Mouse (Mus musculus) kidney, embryonic 15.5 days (tissue): ENCODE measurements around the gene Trp53i13. TPM values are rescaled to one million over a fixed set of nuclear protein-coding genes. Genes with fewer than 3 reads are reported as not detected.

Source experiments
- ATAC-seq: fragments of 200-750 bp; cut with Nextera tagmentation; replicated peaks from 2 replicates; pipeline ENCODE4 v1.8.0; 2017; ENCODE audit warnings: moderate TSS enrichment; ENCODE audit not compliant: low FRiP score
- H3K27ac ChIP-seq: fragments of 300-500 bp; sonication (generic); 2 replicates; pipeline ENCODE4 v1.5.1; 2015; ENCODE audit warnings: mild to moderate bottlenecking, inconsistent platforms
- H3K27me3 ChIP-seq: fragments of 300-500 bp; sonication (generic); 2 replicates; pipeline ENCODE4 v1.6.1; 2015; ENCODE audit warnings: inconsistent platforms
- H3K36me3 ChIP-seq: fragments of 300-500 bp; sonication (generic); 2 replicates; pipeline ENCODE4 v1.6.1; 2015; ENCODE audit warnings: inconsistent platforms
- H3K4me1 ChIP-seq: fragments of 300-500 bp; sonication (generic); 2 replicates; pipeline ENCODE4 v1.6.1; 2015; ENCODE audit warnings: inconsistent platforms
- H3K4me2 ChIP-seq: fragments of 300-500 bp; sonication (generic); 2 replicates; pipeline ENCODE4 v1.6.1; 2015; ENCODE audit warnings: moderate library complexity, mild to moderate bottlenecking, inconsistent platforms
- H3K4me3 ChIP-seq: fragments of 300-500 bp; sonication (generic); replicated peaks from 2 replicates; pipeline ENCODE4 v1.5.1; 2015; ENCODE audit warnings: mild to moderate bottlenecking, inconsistent platforms
- H3K9ac ChIP-seq: fragments of 300-500 bp; sonication (generic); 2 replicates; pipeline ENCODE4 v1.6.1; 2015; ENCODE audit warnings: mild to moderate bottlenecking, inconsistent platforms
- H3K9me3 ChIP-seq: fragments of 300-500 bp; sonication (generic); replicated peaks from 2 replicates; pipeline ENCODE4 v1.6.1; 2016; ENCODE audit warnings: inconsistent platforms
- WGBS: fragments of 180-500 bp; shearing (Covaris S2); methylation state at CpG from one replicate; pipeline ENCODE4 v1.1.7; 2015; ENCODE audit warnings: mixed read lengths; 5-methylcytosine and 5-hydroxymethylcytosine counted together
- polyA plus RNA-seq: library from polyadenylated mRNA; unstranded; fragments of >200 nt; fragmentation: Nextera tagmentation; extraction: Ambion mirVana; gene quantifications from 2 replicates; pipeline ENCODE4 v1.2.1, GENCODE M21; 2015

Gene Trp53i13
- polyA plus RNA-seq, 1 experiment from 2014 or later, result 41.2 TPM

DNA sequence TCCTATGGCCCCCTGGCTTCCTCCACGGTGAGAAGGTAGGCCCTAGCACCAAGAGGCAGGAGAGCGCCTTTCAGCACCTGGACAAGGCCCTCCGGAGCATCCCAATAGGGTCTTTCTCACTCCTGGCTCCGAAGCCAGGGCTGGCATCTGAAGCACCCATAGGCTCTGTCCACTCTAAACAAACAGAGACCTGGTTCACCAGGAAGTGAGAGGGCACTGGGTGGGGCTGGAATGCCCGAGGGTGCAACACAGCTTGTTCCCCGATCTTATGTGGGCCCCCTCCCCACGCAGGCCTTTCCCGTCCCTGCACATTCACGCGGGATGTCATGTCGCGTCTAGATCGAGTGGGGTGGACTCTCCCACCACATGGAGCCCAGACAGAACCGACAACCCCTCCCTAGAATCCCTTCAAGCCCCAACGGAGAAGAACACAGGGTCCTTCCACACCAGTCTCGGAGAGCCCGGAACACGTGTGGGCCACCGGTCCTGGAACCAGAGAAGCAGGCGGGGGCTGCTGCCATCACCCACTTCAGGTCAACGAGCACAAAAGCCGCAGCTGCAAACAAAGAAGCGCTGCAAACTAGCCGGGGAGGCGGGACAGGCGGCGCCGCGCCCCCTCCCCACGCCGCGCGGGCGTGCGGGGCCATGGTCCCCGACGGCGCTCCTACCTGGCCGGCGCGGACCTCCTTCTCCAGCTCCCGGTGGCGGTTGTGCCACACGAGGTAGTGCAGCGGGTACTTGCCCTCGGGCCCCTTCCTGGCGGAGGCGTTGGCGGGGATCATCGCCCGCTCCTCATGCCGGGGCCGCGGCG, 26.8 kb downstream of the Trp53i13 start:
- peak overlapping the region; percentile 89 for H3K4me3 ChIP-seq
- no peak for ATAC-seq
- H3K4me2 ChIP-seq, result peak overlapping the region; percentile 99
- no peaks in the 10 kb centered on the region for H3K36me3 ChIP-seq
- 2% methylated on average over 55 of the region's 55 CpGs for whole genome bisulfite sequencing
- no peak overlapping the region for H3K27ac ChIP-seq
- peak overlapping the region; percentile 89 for H3K9ac ChIP-seq
- no peaks in the 10 kb centered on the region for H3K27me3 ChIP-seq
- H3K4me1 ChIP-seq, result peaks cover 74% of the 10 kb centered on the region
- H3K9me3 ChIP-seq, result no peaks in the 10 kb centered on the region

DNA sequence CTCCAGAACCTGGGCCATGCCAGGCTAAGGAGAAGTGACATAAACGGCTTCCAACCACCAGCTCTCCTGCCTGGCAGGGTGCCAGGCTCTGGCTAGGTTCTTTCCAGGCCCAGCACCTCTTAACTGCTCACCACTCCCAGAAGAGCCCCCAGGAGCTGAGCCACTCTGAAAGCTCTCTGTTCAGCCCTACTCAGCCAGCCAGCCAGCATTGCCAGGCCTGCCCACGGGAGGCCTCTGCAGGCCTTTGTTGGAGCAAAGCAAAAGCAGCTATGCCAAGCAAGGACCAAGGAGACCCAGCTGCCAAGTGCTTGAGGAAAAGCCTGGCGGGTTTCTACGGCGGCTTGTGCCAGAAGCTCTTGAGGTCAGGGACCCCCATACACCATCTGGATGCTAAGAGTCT, 29.0 kb downstream of the Trp53i13 start:
- H3K9me3 ChIP-seq, result no peaks in the 10 kb centered on the region
- H3K27me3 ChIP-seq, result no peaks in the 10 kb centered on the region
- H3K9ac ChIP-seq, result no peak overlapping the region
- no peaks in the 10 kb centered on the region for H3K36me3 ChIP-seq
- 0 out of 2 replicates have a peak overlapping the region, but pooled peaks have one; percentile 13 for H3K4me2 ChIP-seq
- H3K27ac ChIP-seq, result no peak overlapping the region
- peaks cover 71% of the 10 kb centered on the region for H3K4me1 ChIP-seq
- no peak for ATAC-seq
- no peak overlapping the region for H3K4me3 ChIP-seq
- 70% methylated on average over 5 of the region's 5 CpGs for WGBS

DNA sequence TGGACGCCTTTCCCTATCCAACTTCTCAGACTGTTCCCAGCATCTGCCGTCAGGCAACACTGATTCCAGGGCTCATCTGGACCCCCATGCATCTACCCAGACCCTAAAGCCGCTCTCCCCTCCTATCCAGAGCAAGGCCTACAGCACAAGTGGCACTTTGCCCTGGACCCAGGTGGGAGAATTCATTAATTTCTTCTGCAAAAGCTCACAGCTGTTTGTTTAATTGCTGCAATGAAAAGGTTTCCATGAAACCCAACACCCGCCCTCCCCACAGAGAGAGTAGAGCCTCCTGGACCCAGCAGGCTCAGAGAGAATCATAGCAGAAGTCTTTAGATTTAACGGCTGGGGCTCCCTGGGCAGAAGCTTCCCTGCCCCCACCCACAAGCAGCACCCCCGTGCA, 30.6 kb downstream of the Trp53i13 start:
- 43% methylated on average over 6 of the region's 6 CpGs for WGBS
- peaks cover 56% of the 10 kb centered on the region for H3K4me1 ChIP-seq
- H3K9me3 ChIP-seq, result no peaks in the 10 kb centered on the region
- no peak overlapping the region for H3K4me3 ChIP-seq
- H3K27ac ChIP-seq, result no peak overlapping the region
- no peak overlapping the region for H3K9ac ChIP-seq
- no peak overlapping the region for H3K4me2 ChIP-seq
- no peaks in the 10 kb centered on the region for H3K36me3 ChIP-seq
- no peaks in the 10 kb centered on the region for H3K27me3 ChIP-seq
- ATAC-seq, result no peak

GRCm38 (mm10) chr11:77483510-77484255, 32.1 kb downstream of the Trp53i13 start:
- H3K27me3 ChIP-seq, result no peaks in the 10 kb centered on the region
- H3K9ac ChIP-seq, result no peak overlapping the region
- H3K4me1 ChIP-seq, result peaks cover 46% of the 10 kb centered on the region
- H3K4me2 ChIP-seq, result no peak overlapping the region
- no peak overlapping the region for H3K4me3 ChIP-seq
- H3K9me3 ChIP-seq, result no peaks in the 10 kb centered on the region
- H3K36me3 ChIP-seq, result no peaks in the 10 kb centered on the region
- 62% methylated on average over 11 of the region's 11 CpGs for WGBS
- H3K27ac ChIP-seq, result no peak overlapping the region
- no peak for ATAC-seq

DNA sequence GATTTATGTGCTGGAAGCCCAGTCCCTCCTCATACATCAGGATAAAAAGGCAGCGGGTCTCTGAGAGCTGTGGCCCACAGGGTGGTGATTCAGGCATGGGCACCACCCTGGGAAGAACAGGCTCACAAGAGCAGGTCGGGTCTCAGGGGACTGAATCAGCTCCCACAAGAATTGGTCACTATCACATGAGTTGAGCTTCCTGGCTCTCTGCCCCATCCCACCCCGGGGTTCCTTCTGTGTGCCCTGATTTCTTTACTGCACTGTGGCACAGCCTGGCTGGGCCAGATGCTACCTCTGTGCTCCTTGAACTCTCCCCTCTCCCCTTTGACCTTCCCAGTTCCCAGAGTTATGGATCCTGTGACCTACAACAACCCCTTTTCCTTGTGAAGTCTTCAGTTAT, 32.7 kb downstream of the Trp53i13 start:
- Histone ChIP-seq H3K4me2 (no peak overlapping the region), H3K4me1 (peaks cover 39% of the 10 kb centered on the region), H3K9ac (no peak overlapping the region), H3K27ac (no peak overlapping the region), H3K36me3 (no peaks in the 10 kb centered on the region), H3K4me3 (no peak overlapping the region), H3K27me3 (no peaks in the 10 kb centered on the region), H3K9me3 (no peaks in the 10 kb centered on the region)
- WGBS, result 71% methylated on average over 3 of the region's 3 CpGs
- ATAC-seq, result no peak

- Histone ChIP-seq H3K4me3 (no peak overlapping the region), H3K4me1 (0 out of 2 replicates have a peak, but pooled peaks cover 4% of the 10 kb centered on the region), H3K4me2 (no peak overlapping the region), H3K9me3 (no peaks in the 10 kb centered on the region), H3K27ac (0 out of 2 replicates have a peak overlapping the region, but pooled peaks have one; percentile 32), H3K9ac (no peak overlapping the region), H3K36me3 (peaks cover 28% of the 10 kb centered on the region), H3K27me3 (no peaks in the 10 kb centered on the region)
- 89% methylated on average over 6 of the region's 6 CpGs for WGBS
- 0 out of 2 replicates have a peak, but pooled peaks have one; percentile 38 for ATAC-seq
Measured at GRCm38 (mm10) chr11:77476895-77477294, 38.9 kb downstream of the Trp53i13 start.

DNA sequence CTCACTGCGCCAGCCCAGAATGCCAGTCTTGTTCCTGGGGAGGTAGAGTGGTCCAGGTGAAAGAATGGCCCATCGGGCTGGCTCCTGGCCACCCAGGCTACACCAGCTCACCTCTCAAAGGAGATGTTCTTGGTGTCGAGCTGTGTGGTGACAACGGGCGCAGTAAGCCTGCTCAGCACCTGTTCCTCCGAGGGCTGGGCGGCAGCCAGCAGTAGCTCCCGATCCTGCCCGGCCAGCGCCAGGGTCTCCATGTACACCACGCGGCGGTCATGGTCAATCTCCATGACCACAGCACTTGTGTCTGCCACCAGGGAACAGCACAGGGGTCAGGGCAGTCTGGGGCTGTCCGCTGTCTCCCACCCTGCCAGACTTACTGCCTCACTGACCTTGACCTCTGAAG, 39.6 kb downstream of the Trp53i13 start:
- Histone ChIP-seq H3K9me3 (no peaks in the 10 kb centered on the region), H3K9ac (no peak overlapping the region), H3K36me3 (peaks cover 34% of the 10 kb centered on the region), H3K4me1 (0 out of 2 replicates have a peak, but pooled peaks cover 4% of the 10 kb centered on the region), H3K4me2 (no peak overlapping the region), H3K27ac (0 out of 2 replicates have a peak overlapping the region, but pooled peaks have one; percentile 32), H3K27me3 (no peaks in the 10 kb centered on the region), H3K4me3 (no peak overlapping the region)
- no peak for ATAC-seq
- WGBS, result 92% methylated on average over 14 of the region's 14 CpGs

- H3K9me3 ChIP-seq, result no peaks in the 10 kb centered on the region
- H3K27ac ChIP-seq, result no peak overlapping the region
- WGBS, result 89% methylated on average over 16 of the region's 16 CpGs
- H3K4me1 ChIP-seq, result peaks cover 6% of the 10 kb centered on the region
- H3K36me3 ChIP-seq, result peaks cover 45% of the 10 kb centered on the region
- no peak overlapping the region for H3K9ac ChIP-seq
- no peak for ATAC-seq
- H3K27me3 ChIP-seq, result peaks cover 16% of the 10 kb centered on the region
- H3K4me2 ChIP-seq, result no peak overlapping the region
- H3K4me3 ChIP-seq, result no peak overlapping the region
Measured at GRCm38 (mm10) chr11:77472775-77473174, 43.0 kb downstream of the Trp53i13 start.

DNA sequence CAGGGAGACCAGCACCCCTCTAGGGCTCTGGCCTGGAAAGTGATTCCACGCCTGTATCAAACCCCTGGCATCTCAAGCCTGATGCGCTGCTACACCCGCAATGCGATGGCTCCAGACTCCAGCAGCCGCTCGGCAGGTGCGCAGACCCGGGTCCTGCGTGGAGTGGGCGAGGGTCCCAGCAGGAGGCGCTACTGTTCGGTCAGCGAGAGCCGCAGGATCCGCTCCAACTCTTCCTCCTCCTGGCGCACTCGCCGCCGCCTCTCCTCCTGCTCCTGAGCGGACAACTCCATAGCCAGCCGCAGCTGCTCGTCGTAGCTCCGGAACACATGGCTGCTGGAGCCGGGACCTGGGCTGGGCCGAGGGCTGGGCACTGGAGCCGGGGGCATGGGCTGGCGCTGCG, 44.4 kb downstream of the Trp53i13 start:
- Histone ChIP-seq H3K36me3 (peaks cover 45% of the 10 kb centered on the region), H3K9ac (no peak overlapping the region), H3K27me3 (peaks cover 30% of the 10 kb centered on the region), H3K4me3 (no peak overlapping the region), H3K4me2 (no peak overlapping the region), H3K4me1 (peaks cover 14% of the 10 kb centered on the region), H3K27ac (no peak overlapping the region), H3K9me3 (no peaks in the 10 kb centered on the region)
- ATAC-seq, result no peak
- WGBS, result 68% methylated on average over 27 of the region's 29 CpGs

- no peaks in the 10 kb centered on the region for H3K9me3 ChIP-seq
- WGBS, result 86% methylated on average over 9 of the region's 9 CpGs
- no peak overlapping the region for H3K27ac ChIP-seq
- peaks cover 58% of the 10 kb centered on the region for H3K27me3 ChIP-seq
- peaks cover 31% of the 10 kb centered on the region for H3K36me3 ChIP-seq
- no peak for ATAC-seq
- no peak overlapping the region for H3K9ac ChIP-seq
- peaks cover 14% of the 10 kb centered on the region for H3K4me1 ChIP-seq
- no peak overlapping the region for H3K4me3 ChIP-seq
- no peak overlapping the region for H3K4me2 ChIP-seq
Measured at GRCm38 (mm10) chr11:77468397-77468796, 47.4 kb downstream of the Trp53i13 start.

- 0 out of 2 replicates have a peak overlapping the region, but pooled peaks have one; percentile 26 for H3K9ac ChIP-seq
- 19% methylated on average over 20 of the region's 20 CpGs for WGBS
- no peak for ATAC-seq
Measured at GRCm38 (mm10) chr11:77467784-77468183, 48.0 kb downstream of the Trp53i13 start.

GRCm38 (mm10) chr11:77467157-77467556, 48.6 kb downstream of the Trp53i13 start:
- 5% methylated on average over 25 of the region's 25 CpGs for WGBS
- ATAC-seq, result peak; percentile 52; the same call in 1 of the 2 replicates
- Histone ChIP-seq H3K36me3 (peaks cover 20% of the 10 kb centered on the region), H3K4me3 (peak overlapping the region; percentile 23), H3K9me3 (no peaks in the 10 kb centered on the region), H3K4me2 (peak overlapping the region; percentile 49), H3K4me1 (peaks cover 22% of the 10 kb centered on the region), H3K27me3 (peaks cover 70% of the 10 kb centered on the region), H3K9ac (no peak overlapping the region), H3K27ac (no peak overlapping the region)

More at GRCm38 (mm10) chr11:77467784-77468183, 48.0 kb downstream of the Trp53i13 start:
- Histone ChIP-seq H3K27me3 (peaks cover 64% of the 10 kb centered on the region), H3K9me3 (no peaks in the 10 kb centered on the region), H3K27ac (no peak overlapping the region), H3K4me1 (peaks cover 17% of the 10 kb centered on the region), H3K4me2 (peak overlapping the region; percentile 49), H3K36me3 (peaks cover 26% of the 10 kb centered on the region), H3K4me3 (peak overlapping the region; percentile 19)
